In the genomic region with DNA sequence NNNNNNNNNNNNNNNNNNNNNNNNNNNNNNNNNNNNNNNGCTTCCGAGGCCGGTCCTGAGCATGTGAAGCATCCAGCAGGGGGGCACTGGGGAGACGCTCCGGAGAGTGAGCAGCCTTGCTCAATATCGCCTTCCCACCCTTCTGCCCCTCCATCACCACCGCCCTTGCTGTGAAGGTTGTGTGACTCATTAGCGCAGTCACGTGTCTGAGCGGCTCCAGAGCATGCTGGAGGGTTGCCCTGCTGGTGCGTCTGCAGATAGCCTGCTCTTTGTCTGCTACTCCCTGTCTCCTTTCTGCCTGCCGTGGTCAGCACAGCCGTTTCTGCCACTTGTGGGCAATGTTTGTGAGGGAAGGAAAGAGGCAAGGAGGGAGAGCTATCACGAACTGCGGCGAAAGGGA, we compare ENCODE assay signal across 8 mouse cellular contexts. TPM values are rescaled to one million over a fixed set of nuclear protein-coding genes. Genes with fewer than 3 reads are reported as not detected.
DNase-seq lines count a peak whose midpoint lies in the region; ATAC-seq and TF ChIP-seq lines count a peak whose summit lies in the region.

No protein-coding gene starts in this region.

- H3K36me3 ChIP-seq in hindbrain, embryonic 12.5 days: no peaks in the 10 kb centered on the region
- H3K36me3 ChIP-seq in lung, postnatal 0 days (ENCODE audit: insufficient read depth, low read length): no peaks in the 10 kb centered on the region

- peak overlapping the region; percentile 55 for H3K4me2 ChIP-seq in hindbrain, embryonic 12.5 days (replicated peaks)
- H3K4me2 ChIP-seq in lung, postnatal 0 days (replicated peaks; ENCODE audit: low read depth, low read length): peak overlapping the region; percentile 48

- no peaks in the 10 kb centered on the region for H3K9me3 ChIP-seq in hindbrain, embryonic 12.5 days (replicated peaks)
- H3K9me3 ChIP-seq in lung, postnatal 0 days (ENCODE audit: low read length): no peaks in the 10 kb centered on the region

- no peak for TF ChIP-seq EP300 in lung, postnatal 0 days (IDR thresholded peaks at IDR 0.05)

- peak overlapping the region; percentile 74 for H3K27ac ChIP-seq in hindbrain, embryonic 12.5 days
- H3K27ac ChIP-seq in lung, postnatal 0 days (ENCODE audit: low read length): no peak overlapping the region

- H3K9ac ChIP-seq in hindbrain, embryonic 12.5 days: peak overlapping the region; percentile 54; the same call in 1 of the 2 replicates
- H3K9ac ChIP-seq in lung, postnatal 0 days (replicated peaks; ENCODE audit: low read depth): no peak overlapping the region

- peak; percentile 73 for TF ChIP-seq CTCF in lung, postnatal 0 days (IDR thresholded peaks at IDR 0.05)

- peak overlapping the region; percentile 26 for H3K4me3 ChIP-seq in hindbrain, embryonic 12.5 days
- no peak overlapping the region for H3K4me3 ChIP-seq in lung, postnatal 0 days (ENCODE audit: low read depth, low read length)

- DNase-seq in MN1 (ENCODE audit: low spot score): peak; percentile 99
- DNase-seq in cerebellum, adult 8-10 months: peak; percentile 81
- peak; percentile 78 to 79 for DNase-seq in frontal cortex, postnatal 10 days (ENCODE audit: low spot score in 2 of 2)
- DNase-seq in layer of hippocampus, postnatal 10 days (ENCODE audit: low spot score in 2 of 2): peak; percentile 81 to 85
- peak; percentile 98 for DNase-seq in lung, postnatal 0 days (ENCODE audit: low spot score)
- peak; percentile 60 for DNase-seq in ovary, postnatal 10 days (ENCODE audit: low spot score)
- DNase-seq in thymus, postnatal 0 days (ENCODE audit: low spot score): peak; percentile 86

- under 1% methylated on average over 13 of the region's 15 CpGs for WGBS in hindbrain, embryonic 12.5 days
- WGBS in lung, postnatal 0 days: 1% methylated on average over 13 of the region's 15 CpGs

- ATAC-seq in hindbrain, embryonic 12.5 days (ENCODE audit: low FRiP score): peak; percentile 97
- peak; percentile 97 for ATAC-seq in lung, postnatal 0 days

- H3K4me1 ChIP-seq in hindbrain, embryonic 12.5 days: peaks cover 6% of the 10 kb centered on the region
- H3K4me1 ChIP-seq in lung, postnatal 0 days (ENCODE audit: insufficient read depth, low read depth, low read length): peaks cover 4% of the 10 kb centered on the region; the same call in 1 of the 2 replicates

- H3K27me3 ChIP-seq in hindbrain, embryonic 12.5 days: 0 out of 2 replicates have a peak, but pooled peaks cover 3% of the 10 kb centered on the region
- no peaks in the 10 kb centered on the region for H3K27me3 ChIP-seq in lung, postnatal 0 days (replicated peaks; ENCODE audit: insufficient read depth, low read length)

RNA-seq across cellular contexts. Expression of gene Tlr5, which starts 28.4 kb away (rescaled TPM):
- polyA plus RNA-seq in hindbrain, embryonic 12.5 days (2016; fragmentation: Nextera tagmentation; extraction: Ambion mirVana): 0.23 and 0.56 TPM in 2 replicates
- total RNA-seq in layer of hippocampus, postnatal 10 days (2021): under 1 TPM; 0.67 to 0.69 TPM
- polyA plus RNA-seq in lung, postnatal 0 days (2015; fragmentation: Nextera tagmentation; extraction: Ambion mirVana): 1.5 TPM in 2 replicates
- 0.23 and 0.34 TPM in 2 replicates for polyA plus RNA-seq in thymus, postnatal 0 days (2015; fragmentation: Nextera tagmentation; extraction: Ambion mirVana)
